Comparison of ENCODE assay signal across 9 mouse cellular contexts in the genomic region with DNA sequence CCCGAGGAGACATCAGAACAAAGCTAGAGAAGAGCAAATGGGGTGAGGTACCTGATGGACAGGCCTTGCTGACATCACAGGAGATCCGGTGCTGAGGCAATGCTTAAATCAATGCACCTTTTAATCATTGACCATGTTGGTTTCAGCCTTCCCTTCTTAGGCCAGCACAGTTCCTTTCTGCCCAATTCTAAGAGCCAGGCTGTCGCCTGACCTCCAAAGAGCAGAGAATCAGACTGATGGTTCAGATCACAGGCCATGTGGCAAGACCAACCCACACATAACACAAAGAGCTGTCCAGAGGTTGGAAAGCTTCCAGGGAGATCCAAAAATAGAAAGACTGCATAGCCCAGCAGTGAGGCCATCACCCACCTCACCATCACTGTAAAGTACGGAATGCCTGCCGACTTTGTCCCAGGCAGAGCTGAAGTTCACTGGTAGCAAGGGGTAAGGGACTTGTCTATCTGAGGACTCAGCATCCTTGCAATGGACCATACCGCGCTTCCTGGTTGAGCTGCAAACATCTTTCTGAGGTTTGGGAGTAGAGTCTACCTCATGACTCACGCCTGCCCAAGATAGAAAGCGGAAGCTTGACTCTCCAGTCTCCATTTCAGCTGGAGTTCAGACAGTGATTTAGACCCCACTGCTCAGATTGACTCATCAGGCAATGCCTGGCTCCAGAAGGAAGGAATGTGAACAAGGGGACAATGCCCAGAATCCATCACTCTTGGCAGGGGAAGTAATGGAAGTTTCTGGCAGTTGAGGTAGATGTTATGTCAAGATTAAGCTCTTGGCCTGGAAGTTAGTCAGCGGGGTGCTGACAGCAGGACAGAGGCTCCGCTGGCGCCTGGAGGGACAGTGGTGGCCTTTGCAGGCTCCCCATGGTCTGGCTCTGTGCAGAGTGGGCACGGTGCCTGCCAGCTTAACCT.
A peak's percentile ranks its signal among the peaks of the same experiment; 100 is the strongest.
DNase-seq lines count a peak whose midpoint lies in the region; ATAC-seq lines count a peak whose summit lies in the region.
"Had no signal": no experiment of that assay in that cellular context is flagged by ENCODE, and none has a peak within 500 bp of the region (broad histone marks: within the 10 kb centered on the region; RNA-seq: fewer than 3 reads in every experiment).

No protein-coding gene starts in this region.

- H3K4me2 ChIP-seq in liver, embryonic 11.5 days: no peak overlapping the region
- H3K4me2 ChIP-seq in kidney, embryonic 15.5 days: no peak overlapping the region
- H3K4me2 ChIP-seq: neural tube, embryonic 12.5 days had no signal

- H3K4me3 ChIP-seq in liver, embryonic 11.5 days (ENCODE audit: low read depth, low read length): no peak overlapping the region
- no peak overlapping the region for H3K4me3 ChIP-seq in kidney, embryonic 15.5 days (replicated peaks)
- no peak overlapping the region for H3K4me3 ChIP-seq in midbrain, embryonic 10.5 days
- H3K4me3 ChIP-seq: neural tube, embryonic 12.5 days had no signal

- H3K4me1 ChIP-seq in liver, embryonic 11.5 days (replicated peaks; ENCODE audit: control insufficient read depth, insufficient read depth, low read length): no peaks in the 10 kb centered on the region
- peaks cover 14% of the 10 kb centered on the region for H3K4me1 ChIP-seq in kidney, embryonic 15.5 days
- peaks cover 32% of the 10 kb centered on the region for H3K4me1 ChIP-seq in midbrain, embryonic 10.5 days

- H3K27me3 ChIP-seq in liver, embryonic 11.5 days (replicated peaks; ENCODE audit: control insufficient read depth, insufficient read depth, low read length): no peaks in the 10 kb centered on the region
- H3K27me3 ChIP-seq in kidney, embryonic 15.5 days: no peaks in the 10 kb centered on the region
- peaks cover 5% of the 10 kb centered on the region; the same call in 1 of the 2 replicates for H3K27me3 ChIP-seq in midbrain, embryonic 10.5 days (ENCODE audit: low read depth, poor library complexity, severe bottlenecking)
- H3K27me3 ChIP-seq: neural tube, embryonic 12.5 days had no signal

- 71% methylated on average over 13 of the region's 13 CpGs for WGBS in liver, embryonic 11.5 days
- 76% methylated on average over 13 of the region's 13 CpGs for WGBS in kidney, embryonic 15.5 days
- WGBS in midbrain, embryonic 10.5 days: 82% methylated on average over 13 of the region's 13 CpGs

- peak; percentile 29 for DNase-seq in layer of hippocampus, adult 9-11 months
- no peak for DNase-seq in layer of hippocampus, adult 9-10 months (ENCODE audit: low spot score)
- DNase-seq in adipocyte (ENCODE audit: low spot score): peak; percentile 68
- peak; percentile 27 for DNase-seq in gastrocnemius, postnatal 10 days
- DNase-seq in liver, embryonic 11.5 days (ENCODE audit: low spot score): no peak
- DNase-seq in midbrain, embryonic 10.5 days (ENCODE audit: low spot score): no peak
- DNase-seq: kidney, postnatal 25 days had no signal

- H3K9me3 ChIP-seq in liver, embryonic 11.5 days (ENCODE audit: control insufficient read depth, low read length): no peaks in the 10 kb centered on the region
- H3K9me3 ChIP-seq in kidney, embryonic 15.5 days (replicated peaks): no peaks in the 10 kb centered on the region
- H3K9me3 ChIP-seq in midbrain, embryonic 10.5 days (replicated peaks): no peaks in the 10 kb centered on the region
- H3K9me3 ChIP-seq: neural tube, embryonic 12.5 days had no signal

- H3K27ac ChIP-seq in liver, embryonic 11.5 days (ENCODE audit: low read depth, low read length): peak overlapping the region; percentile 52; the same call in 1 of the 2 replicates
- H3K27ac ChIP-seq in kidney, embryonic 15.5 days: no peak overlapping the region
- no peak overlapping the region for H3K27ac ChIP-seq in midbrain, embryonic 10.5 days (replicated peaks)
- H3K27ac ChIP-seq: neural tube, embryonic 12.5 days had no signal

- ATAC-seq in liver, embryonic 11.5 days (replicated peaks; ENCODE audit: low FRiP score): no peak; the same call in 1 of the 2 replicates
- no peak for ATAC-seq in kidney, embryonic 15.5 days (replicated peaks; ENCODE audit: low FRiP score)

- no peaks in the 10 kb centered on the region for H3K36me3 ChIP-seq in liver, embryonic 11.5 days (ENCODE audit: control insufficient read depth, insufficient read depth, low read length)
- H3K36me3 ChIP-seq in kidney, embryonic 15.5 days: no peaks in the 10 kb centered on the region
- H3K36me3 ChIP-seq in midbrain, embryonic 10.5 days: no peaks in the 10 kb centered on the region
- H3K36me3 ChIP-seq: neural tube, embryonic 12.5 days had no signal

- H3K9ac ChIP-seq in liver, embryonic 11.5 days (ENCODE audit: low read depth, low read length): no peak overlapping the region
- no peak overlapping the region for H3K9ac ChIP-seq in kidney, embryonic 15.5 days
- H3K9ac ChIP-seq: neural tube, embryonic 12.5 days had no signal

Comparison
In these comparisons a context has a peak if more than half of its experiments do, and no peak if none do; other contexts are left out.
1. DNase-seq: peak in layer of hippocampus, adult 9-11 months (single experiment), adipocyte (single experiment) and gastrocnemius, postnatal 10 days (single experiment); none in layer of hippocampus, adult 9-10 months (single experiment), liver, embryonic 11.5 days (single experiment) and midbrain, embryonic 10.5 days (single experiment).